Mouse (Mus musculus) bone marrow, adult 2 months (tissue): ENCODE data around the gene Ankrd44.

Experiments
- CTCF ChIP-seq: fragments of 200-500 bp; IDR thresholded peaks from 2 replicates; pipeline ENCODE4 v1.5.1; 2011; ENCODE audit warnings: low read length, control low read depth; ENCODE audit not compliant: control insufficient read depth, insufficient read depth
- POLR2A ChIP-seq: fragments of 200-500 bp; IDR thresholded peaks from 2 replicates; pipeline ENCODE4 v1.6.1; 2011; ENCODE audit warnings: low read depth, mild to moderate bottlenecking, control low read depth, low read length, borderline replicate concordance; ENCODE audit not compliant: control insufficient read depth

GRCm38 (mm10) chr1:54695396-54695795, 230.8 kb downstream of the Ankrd44 start:
- no peak for TF ChIP-seq POLR2A
- no peak for TF ChIP-seq CTCF
